Mouse (Mus musculus): ENCODE results near the gene Gpr82.

The Gpr82 gene

GRCm38 (mm10) chrX:13705051-13705450, 43.9 kb downstream of the Gpr82 start:
- peak; percentile 24 for DNase-seq

- peak; percentile 72 for DNase-seq
These were observed 49.0 kb downstream of the Gpr82 start for GRCm38 (mm10) chrX:13710174-13710573.

Data from cerebellum, adult 9-10 months (tissue).